Mouse (Mus musculus) lung, postnatal 4 days (tissue): ENCODE measurements around the gene Tbck.

ENCODE experiments used
- DNase-seq, 2 experiments: peaks; one replicate each; pipeline ENCODE4 v3.0.0; 2021

The Tbck gene

DNA sequence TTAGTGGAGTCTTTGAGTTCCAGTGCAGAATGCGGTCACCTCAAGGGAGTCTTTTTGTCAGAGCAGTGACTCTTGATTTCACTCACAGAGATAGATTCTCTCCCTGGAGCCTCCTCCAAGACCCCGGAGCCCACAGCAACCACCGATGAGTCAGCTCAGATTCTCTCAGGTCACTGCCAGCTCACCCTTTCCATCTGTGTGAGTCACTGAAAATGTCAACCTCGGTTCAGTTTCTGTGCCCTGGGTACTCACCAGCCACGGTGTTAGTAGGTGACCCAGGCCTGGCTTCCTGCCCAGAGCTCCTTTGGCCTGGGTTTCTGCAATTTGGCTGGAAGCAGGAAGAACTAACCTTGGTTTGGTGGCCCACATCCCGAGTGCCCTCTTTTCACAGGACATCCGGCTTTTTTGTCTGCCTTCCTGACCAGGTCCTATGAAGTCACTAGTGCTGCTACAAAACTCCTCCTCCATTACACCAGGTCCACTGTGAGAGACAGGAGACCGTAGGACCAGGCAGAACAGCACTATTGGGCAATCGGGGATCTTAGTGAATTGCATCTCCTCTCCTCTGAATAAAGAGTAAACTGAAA is 187.5 kb downstream of the Tbck start:
- peak; percentile 70 to 79 for DNase-seq

DNA sequence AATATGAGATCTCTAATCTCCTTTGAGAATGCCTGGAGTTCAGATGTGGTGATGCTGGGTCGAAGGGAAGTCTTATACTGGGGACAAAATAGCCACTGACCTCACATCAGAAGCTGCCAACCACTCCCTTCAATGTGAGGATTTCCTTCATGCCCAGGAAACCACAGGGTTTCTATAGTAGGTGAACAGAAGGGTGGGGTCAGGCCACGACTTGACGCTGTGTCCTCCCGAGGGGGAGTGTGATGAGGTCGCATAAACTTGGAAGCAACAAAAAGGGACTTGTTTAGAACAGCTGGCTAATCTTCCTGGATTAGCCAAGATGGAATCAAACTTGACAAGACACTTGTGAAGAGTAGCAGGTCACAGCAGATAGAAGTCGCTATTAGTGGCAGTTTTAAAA is 189.3 kb downstream of the Tbck start:
- peak; percentile 33 to 51 for DNase-seq

DNA sequence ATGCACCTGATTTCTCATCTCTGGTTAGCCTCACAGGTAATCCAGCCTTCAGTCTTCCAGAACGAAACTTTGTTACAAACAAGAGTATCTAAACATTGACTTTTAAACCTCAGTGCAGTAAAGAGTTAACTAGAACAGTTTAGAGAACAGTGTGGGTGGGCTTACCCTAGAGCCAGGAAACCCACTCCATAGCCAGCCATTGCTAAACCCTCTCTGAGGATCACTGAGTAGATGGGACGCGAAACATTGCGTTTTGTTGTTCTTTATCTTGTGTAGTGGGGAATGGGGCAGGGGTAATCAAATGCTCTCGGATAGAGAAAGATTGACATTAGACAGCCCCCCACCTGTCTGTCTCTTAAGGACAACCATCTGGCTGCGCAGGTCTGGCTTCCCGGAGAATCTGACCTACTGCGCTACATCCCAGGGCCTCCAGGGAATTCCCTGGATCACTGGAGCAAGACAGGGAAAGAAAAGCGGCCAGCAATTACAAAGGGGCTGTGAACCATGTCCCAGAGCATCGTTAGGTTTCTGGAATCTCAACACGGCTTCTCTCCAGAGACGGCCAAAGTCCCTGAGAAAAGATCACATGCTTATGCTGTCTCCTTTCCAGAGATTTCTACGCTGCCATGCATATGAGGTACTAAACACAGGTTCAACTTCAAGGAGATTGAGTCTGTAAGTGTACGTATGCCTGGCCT is 192.2 kb downstream of the Tbck start:
- no peak for DNase-seq

DNA sequence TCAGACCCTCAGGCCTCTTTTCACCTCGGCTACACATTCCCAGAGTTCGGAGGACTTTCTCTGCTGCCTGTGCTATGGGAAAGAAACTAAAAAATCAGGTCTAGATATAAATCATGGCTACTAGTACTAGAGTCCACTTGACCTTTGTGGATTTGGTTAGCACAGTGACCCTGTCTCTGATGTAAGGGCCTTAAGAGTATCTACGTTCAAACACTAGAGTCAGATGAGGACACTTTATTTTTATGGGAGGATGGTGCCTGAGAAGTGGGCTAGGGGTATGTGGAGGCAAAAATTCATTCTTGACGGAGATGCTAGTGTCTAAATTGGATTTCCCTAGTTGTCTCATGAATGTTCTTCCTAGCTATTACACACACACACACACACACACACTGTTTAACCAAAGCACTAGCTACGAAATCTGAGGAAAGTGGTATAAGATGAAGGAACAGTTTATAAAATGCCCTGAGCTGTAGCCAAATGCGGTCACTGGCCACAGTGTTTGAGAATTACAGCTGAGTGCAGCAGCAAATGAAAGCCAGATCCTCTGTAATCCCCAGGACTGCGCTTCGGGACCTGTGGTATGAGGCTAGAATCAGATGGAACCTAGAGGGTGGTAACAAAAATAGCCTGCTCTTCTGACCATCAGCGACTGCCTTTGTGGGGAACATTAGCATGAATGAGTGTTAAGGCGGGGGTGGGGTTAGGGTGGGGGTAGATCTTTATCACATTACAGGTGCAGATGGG is 193.2 kb downstream of the Tbck start:
- no peak for DNase-seq

DNA sequence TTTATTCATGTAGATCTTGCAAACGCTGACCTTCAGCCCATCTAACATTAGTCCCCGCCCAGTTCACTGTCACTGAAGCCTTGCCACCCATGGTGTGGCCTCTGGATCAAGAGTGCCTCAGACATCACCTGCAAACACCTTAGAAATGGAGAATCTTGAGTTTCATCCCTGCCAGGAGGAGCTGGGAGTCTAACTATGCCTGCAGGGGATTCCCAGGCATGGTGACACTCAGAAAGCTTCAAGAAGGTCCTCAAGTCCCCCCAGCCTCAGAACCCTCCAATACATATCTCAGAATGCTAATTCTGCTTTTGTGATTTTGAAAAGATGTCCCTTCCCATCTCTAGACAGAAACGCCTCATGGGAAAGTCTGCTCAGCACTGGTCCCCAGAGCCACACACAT is 196.4 kb downstream of the Tbck start:
- no peak for DNase-seq

DNA sequence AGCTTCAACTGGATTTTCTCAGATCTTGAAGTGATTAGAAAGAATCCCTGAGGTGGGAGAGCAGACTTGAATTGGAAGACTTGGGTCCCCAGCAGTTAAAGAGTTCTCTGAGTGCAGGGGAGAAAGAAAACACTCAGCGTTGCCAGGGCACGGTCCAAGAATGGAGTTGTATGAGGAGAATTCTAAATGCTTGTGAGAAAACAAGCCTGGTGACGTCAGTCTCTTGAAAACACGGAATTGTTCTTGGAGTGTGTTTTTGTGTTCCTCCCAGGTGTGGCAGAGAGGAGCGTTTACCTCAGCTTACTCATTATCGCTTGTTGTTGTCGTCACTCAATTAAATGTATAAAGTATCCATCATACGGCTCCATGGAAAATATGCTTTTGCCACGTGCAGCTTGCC is 196.9 kb downstream of the Tbck start:
- DNase-seq, result peak in 1 of 2 experiments; percentile 41

DNA sequence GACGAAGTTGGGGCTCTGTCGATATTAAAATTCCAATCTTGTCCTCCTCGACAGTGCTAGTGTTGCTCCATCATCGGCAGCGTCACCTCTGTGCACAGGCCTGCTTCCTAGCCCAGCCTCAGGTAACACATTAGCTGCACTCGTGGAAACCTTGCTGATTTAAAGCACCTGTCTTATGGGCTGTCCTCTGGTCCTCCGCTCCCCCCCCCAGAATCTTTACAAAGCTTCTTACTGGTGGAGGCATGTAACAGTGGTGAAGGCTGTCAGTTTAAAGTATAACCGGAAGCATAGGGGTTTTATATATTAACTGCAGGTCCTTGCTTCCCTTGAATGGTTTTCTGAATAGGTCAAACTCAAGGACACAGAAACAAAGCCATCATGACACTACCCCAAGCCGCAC is 199.3 kb downstream of the Tbck start:
- no peak for DNase-seq

DNA sequence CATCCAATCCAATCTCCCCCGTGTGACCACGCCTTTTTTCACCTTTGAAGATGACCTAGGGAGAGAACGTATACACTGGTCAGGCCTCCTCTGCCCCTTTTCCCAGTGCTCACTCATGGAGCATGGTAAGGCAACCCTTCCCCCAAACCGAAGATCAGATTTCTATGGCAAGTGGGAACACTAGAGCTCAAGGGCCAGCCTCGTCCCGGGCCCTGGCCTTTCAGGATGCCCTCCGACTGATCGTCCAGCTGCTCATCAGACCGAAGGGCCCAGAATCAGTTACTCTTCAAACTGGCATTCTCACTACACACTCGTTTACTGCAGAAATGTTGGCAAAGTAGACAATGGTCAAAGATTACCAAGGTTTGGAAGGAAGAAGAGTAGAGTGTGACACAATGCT is 200.5 kb downstream of the Tbck start:
- no peak for DNase-seq

DNA sequence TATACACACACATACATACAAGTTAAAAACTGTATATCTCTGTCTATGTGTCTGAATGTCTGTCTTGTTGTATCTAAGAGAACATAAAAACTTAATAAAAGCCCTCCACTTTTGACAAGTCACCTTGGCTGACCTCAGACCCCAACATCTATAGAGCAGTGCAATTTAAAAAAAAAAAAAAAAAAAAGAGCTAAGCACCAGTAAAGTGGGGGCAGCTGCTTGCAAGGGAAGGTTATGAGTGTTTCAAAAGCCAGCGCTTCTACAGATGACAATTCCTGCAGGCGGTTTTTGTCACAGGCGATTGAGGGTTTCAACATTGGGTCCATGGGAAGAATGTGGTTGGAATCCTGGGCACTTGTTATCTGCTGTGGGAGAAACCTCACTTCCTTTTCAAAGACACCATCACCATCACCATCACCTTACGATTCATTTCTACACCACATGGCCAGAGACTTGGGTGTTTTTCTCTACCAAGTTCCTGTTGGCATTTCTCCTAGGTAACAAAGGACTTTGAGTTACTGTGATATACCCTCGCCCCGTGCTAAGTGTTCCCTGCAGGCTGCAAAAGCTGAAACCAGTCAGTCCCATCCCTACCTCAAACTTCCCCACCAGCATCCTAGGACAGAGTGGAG is 202.6 kb downstream of the Tbck start:
- no peak for DNase-seq

DNA sequence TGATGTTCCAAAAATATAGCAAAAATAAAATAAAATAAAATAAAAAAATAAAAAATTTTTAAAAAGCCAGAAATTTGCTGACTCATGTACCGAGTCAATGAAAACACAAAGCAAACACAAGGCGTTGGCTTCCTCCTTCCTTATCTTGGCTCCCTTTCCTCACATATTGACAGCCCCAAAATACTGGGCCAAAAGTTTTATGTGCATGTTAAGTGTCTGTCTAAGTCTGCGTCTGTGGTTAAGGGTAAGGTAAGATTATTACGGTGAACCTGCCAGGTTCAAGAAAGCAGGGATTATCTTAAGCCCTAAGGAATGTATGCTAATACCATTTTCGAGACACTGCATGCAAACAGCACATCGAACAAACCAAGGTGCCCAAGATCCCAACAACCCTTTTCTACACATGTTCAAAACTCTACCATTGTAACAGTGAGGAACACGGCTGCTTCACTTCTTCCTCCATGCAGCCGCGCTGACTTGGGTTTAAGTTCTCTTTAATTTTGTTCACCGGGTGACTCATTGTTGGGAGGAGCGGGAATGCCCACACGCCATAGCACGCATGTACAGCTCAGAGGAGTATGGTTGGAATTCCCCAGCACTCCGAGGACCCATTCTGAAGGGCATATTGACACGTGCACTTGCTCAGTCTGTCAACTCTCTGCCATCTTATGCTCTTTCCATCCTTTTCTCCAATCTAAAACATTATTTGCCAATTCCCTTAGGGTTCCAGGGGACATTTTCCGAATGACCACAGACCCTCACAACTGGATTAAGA is 203.3 kb downstream of the Tbck start:
- no peak for DNase-seq
